Mouse (Mus musculus): Measurements from ENCODE around the gene Ifrd2. TPM values are rescaled to one million over a fixed set of nuclear protein-coding genes. Genes with fewer than 3 reads are reported as not detected.
"Not testable (repeated sequence)": the region's sequence is repeated elsewhere in the genome, so short reads cannot be mapped to it uniquely, and the experiment has no call there.

Ifrd2 gene
- total RNA-seq, 2 experiments from 2014 or later, result 36.9 to 40.7 TPM

- intact Hi-C loops (cut with DNase I), result no loop called here
- DNase-seq, result peak; percentile 76 to 81
Measured at GRCm38 (mm10) chr9:107551117-107551889, 36.1 kb upstream of the Ifrd2 start, which contains the start of gene Rassf1. Gene Rassf1 (plus strand): TSS chr9:107551555.

GRCm38 (mm10) chr9:107551890-107552355 is 35.5 kb upstream of the Ifrd2 start:
- intact Hi-C loops (cut with DNase I), result no loop called here
- DNase-seq, result no peak

DNA sequence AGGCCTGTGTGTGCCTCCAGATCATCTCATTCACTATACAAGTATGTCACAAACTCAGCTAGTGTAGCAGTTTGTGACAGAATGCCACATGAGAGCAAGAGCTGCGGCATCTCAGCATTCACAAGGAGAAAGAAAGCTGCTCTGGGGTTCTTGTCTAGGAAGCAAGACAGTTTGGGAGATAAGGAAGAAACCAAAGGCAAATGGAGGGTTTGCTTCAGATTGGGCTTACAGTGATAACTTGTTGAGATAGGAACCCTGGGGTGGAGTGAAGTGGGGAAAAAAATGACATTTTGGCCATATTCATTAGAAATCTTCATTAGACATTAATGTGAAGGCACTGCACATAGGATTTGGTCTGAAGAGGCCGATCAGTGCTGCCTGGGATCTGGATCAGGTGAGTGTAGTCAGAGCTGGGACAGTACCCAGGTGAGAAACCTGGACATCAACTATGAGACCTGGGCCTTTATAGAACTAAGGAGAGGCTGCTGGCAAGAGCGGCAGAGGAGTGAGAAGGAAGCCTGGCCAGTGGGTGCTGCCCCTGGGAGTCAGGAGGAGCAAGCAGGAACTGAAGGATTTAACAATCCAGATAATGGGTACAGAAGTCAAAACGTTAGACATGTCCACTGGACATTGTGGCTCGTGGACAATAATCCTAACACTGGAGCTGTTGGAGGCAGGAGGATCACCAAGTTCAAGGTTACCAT is 34.6 kb upstream of the Ifrd2 start:
- intact Hi-C loops (cut with DNase I), result no loop called here

GRCm38 (mm10) chr9:107553541-107554318 is 33.7 kb upstream of the Ifrd2 start:
- intact Hi-C loops (cut with DNase I), result no loop called here
- peak in 1 of 2 experiments; percentile 51 for DNase-seq

More for the DNA sequence above, 34.6 kb upstream of the Ifrd2 start:
- DNase-seq, result no peak

- peak; percentile 95 to 96 for DNase-seq
- intact Hi-C loops (cut with DNase I), result no loop called here
Measured at GRCm38 (mm10) chr9:107554319-107554825, 33.1 kb upstream of the Ifrd2 start.

DNA sequence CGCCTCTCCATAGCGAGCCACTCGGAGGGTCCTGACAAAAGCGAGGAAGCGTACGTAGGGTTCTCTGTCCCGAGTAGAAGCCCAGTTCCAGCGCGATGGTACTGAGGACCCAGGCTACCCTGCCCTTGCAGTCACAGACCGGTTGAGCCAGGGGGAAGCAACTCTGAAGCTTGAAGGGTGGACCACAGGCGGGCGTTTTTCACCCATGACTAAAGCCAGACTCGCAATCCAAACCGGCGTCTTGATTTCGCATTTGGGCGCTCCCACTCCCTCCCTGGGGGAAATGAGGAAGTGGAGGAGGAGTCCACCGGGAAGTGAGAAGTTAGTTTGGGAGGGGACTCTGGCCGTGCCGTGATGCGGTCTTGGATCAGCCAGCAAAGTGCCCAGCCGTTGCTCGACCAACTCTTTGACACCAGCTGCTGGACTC is 32.4 kb upstream of the Ifrd2 start:
- DNase-seq, result peak; percentile 86 to 87
- intact Hi-C loops (cut with DNase I), result no loop called here

- intact Hi-C loops (cut with DNase I), result no loop called here
- no peak for DNase-seq
Measured at GRCm38 (mm10) chr9:107555701-107556100, 31.7 kb upstream of the Ifrd2 start.

- DNase-seq, result no peak
- intact Hi-C loops (cut with DNase I), result no loop called here
Measured at GRCm38 (mm10) chr9:107556346-107556745, 31.1 kb upstream of the Ifrd2 start.

DNA sequence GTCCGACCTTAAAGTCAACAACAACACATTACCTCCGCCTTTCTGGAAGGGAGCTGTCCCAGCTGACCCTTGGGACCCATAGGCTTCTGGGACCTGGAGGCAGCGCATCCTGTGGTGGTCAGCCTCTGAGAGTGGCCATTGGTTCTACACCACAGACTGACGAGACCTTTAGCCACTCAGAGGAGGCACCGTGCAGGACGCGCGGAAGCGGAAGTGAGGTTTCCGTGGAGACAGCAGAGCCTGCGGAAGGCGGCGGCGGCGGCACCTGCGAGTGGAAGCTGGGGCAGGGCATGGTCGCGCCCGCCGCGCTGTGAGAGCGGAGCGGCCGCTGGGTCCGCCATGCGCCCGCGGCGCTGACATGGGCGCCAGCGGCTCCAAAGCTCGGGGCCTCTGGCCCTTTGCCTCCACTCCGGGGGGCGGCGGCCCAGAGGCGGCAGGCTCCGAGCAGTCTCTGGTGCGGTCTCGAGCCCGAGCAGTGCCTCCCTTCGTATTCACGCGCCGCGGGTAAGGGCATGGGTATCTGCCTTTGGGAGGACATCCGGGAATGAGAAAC is 24.3 kb upstream of the Ifrd2 start, which contains the start of gene Tusc2:
Gene Tusc2 (plus strand): TSS at position 227 of the 553 bp plus-strand sequence.
- intact Hi-C loops (cut with DNase I), result no loop called here
- DNase-seq, result peak; percentile 97

DNA sequence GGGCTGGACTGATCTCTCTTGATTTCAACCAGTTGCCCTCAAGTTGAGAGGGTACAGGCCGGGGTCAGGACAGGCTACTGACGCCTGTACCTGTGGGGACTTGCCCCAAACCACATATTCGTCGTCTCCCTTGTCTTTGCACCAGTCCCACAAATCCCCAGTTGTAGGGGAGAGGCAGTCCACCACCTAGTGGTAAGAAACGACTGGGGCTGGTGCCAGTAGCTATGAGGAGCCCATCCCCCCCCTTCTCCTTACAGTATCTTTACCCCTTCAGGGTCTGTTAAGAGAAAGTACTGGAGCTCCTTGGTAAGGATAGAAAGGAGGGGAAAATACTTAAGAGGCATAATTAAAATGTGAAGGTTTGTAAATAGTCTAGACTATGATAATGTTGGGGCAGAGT is 21.9 kb upstream of the Ifrd2 start:
- intact Hi-C loops (cut with DNase I), result not testable (repeated sequence)

DNA sequence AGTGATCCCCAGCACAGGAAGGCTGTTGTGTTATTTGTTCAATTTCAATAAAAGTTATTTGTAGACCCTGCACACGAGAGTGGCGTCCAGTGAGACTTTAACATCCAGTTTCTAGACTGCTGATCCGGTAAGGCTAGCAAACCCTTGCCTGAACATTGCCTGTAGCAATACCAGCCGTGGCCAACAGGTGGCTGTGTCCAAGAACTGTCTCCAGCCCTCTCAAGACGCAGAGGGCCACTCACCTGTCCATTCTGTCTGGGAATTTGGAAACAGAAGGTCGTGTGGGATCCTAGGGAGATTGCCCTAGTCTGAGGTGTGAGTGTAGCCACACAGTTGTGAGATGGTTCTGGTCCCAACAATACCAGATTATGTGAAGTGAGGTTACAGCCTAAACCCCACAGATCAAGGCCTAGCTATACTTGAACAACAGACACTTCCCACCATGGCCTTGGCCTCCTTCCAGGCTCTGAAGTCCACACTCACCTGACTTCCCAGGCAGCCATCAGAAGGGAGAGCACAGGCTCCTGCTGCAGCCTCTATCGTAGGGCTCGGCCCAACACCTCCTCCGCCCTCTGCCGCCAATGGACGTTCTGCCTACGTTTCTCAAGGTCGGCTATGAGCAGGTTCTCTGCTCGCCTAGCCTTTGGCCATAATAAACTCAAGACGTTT is 21.3 kb upstream of the Ifrd2 start:
- intact Hi-C loops (cut with DNase I), result no loop called here
- DNase-seq, result peak; percentile 90 to 91

More for the DNA sequence above, 21.9 kb upstream of the Ifrd2 start:
- not testable (repeated sequence) for DNase-seq

- intact Hi-C loops (cut with DNase I), result no loop called here
- peak; percentile 54 to 63 for DNase-seq
Measured at GRCm38 (mm10) chr9:107566855-107567254, 20.6 kb upstream of the Ifrd2 start.

DNA sequence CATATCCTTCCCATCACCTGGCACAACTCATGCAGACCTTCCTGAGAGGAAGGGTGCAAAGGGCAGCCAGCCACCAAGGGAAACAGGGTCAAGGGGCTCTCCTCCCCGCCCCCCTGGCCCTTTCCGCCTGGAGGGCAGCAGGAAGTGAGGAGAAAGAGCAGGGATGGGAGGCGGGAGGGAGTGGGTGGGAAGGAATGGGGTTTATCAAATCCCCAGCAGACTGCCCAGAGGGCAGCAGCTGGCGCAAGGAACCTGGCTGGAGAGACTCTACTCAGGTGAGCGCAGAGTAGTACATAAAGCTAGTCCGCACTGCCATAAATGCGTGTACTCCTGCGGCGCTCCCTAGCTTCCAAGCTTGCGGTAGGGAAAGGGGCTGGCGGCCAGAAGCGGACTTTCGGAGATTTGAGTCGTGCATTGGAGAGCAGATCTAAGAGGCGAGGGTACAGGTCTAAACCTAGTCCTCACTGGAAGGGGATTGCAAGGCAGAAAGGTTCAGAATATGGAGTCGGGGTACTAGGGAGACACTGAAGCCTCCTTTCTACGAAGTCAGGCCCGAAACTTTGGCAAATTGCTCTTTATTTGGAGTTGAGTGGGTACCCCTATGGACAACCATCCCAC is 19.6 kb upstream of the Ifrd2 start, which contains the start of gene Hyal2:
Gene Hyal2 (plus strand): TSS at position 244 of the 618 bp plus-strand sequence.
- intact Hi-C loops (cut with DNase I), result no loop called here
- DNase-seq, result peak in 1 of 2 experiments; percentile 48

GRCm38 (mm10) chr9:107568331-107569261 is 18.8 kb upstream of the Ifrd2 start:
- intact Hi-C loops (cut with DNase I), result no loop called here
- DNase-seq, result peak; percentile 91

- no peak for DNase-seq
- intact Hi-C loops (cut with DNase I), result no loop called here
Measured at GRCm38 (mm10) chr9:107569270-107569669, 18.2 kb upstream of the Ifrd2 start.

GRCm38 (mm10) chr9:107570016-107570415 is 17.4 kb upstream of the Ifrd2 start:
- no peak for DNase-seq
- intact Hi-C loops (cut with DNase I), result no loop called here

GRCm38 (mm10) chr9:107570845-107571244 is 16.6 kb upstream of the Ifrd2 start:
- intact Hi-C loops (cut with DNase I), result no loop called here
- no peak for DNase-seq
